Mouse (Mus musculus) telencephalon, adult 2 months (tissue): Measurements from ENCODE around the gene Gm45234.
A peak's percentile ranks its signal among the peaks of the same experiment; 100 is the strongest.

Experiments used
- DNase-seq: peaks from one replicate; pipeline ENCODE4 v3.0.0-alpha.2; 2011; ENCODE audit warnings: low read depth, low spot score

Gm45234 gene

DNA sequence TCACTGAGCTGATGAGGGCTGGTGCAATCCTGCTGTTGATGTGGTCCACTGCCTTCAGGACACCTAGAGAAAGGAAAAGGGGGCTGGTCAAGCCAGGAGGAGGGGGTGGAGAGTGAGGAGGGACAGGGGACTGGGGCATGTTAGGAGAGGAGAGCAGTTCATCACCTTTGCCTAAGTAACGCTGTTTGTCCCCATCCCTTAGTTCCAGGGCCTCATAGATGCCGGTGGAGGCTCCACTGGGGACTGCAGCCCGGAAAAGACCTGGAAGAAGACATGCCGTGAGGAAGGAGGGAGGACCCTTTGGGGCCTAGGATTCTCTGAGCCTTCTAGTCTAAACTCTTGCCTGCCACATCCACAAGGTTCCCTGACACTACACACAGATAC is 11.7 kb upstream of the Gm45234 start:
- no peak for DNase-seq

DNA sequence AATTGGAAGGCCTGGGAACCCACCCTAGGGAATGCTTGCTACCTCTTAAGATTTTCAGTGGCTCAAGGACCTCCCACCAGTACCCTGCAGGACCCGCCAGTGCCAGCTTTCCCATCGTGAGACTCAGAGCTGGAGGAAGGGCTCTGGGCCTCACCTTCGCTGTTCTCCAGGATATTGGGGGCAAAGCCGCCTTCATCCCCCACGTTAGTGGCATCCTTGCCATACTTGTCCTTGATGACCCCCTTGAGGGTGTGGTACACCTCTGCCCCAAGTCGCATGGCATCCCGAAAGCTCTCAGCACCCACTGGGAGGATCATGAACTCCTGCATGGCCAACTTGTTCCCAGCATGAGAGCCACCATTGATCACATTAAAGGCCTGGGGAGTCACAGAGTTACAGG is 10.1 kb upstream of the Gm45234 start:
- DNase-seq, result no peak

DNA sequence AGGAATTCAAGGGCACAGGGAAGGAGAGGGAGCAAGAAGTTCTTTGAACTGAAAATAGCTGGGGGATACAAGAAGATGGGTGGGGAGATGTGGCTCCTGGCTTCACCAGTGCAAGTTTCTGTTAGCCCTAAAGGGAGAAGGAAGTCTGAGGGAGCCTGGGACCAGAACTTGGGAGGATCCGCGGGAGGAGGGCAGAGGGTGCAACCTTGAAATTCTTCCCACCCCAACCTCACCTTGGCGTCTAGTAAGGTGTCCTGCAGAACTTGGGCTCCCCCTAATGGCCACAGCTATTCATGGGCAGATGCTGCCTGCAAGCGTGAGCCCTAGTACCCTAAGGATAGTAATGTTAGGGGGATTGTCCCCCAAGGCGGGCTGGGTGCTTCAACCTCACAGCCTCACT is 3.4 kb upstream of the Gm45234 start:
- DNase-seq, result no peak

DNA sequence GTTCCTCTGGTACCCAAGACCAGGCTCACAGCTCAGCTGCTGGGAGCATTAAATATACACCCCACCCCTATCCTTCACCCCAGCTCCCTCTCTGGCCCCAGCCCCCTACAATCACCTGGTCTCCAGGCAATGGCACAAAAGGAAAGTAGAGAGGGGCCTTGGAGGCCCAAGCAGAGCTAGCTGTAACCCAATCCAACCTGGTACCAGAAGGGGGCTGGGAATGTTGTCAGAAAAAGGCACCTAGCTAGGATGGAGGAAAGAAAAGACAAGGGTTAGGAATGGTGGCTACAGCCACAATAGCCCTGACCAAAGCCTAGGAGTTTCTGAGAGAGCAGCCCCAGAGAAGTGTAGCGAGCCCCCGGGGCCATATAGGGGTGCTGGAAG is 3.0 kb upstream of the Gm45234 start:
- no peak for DNase-seq

DNA sequence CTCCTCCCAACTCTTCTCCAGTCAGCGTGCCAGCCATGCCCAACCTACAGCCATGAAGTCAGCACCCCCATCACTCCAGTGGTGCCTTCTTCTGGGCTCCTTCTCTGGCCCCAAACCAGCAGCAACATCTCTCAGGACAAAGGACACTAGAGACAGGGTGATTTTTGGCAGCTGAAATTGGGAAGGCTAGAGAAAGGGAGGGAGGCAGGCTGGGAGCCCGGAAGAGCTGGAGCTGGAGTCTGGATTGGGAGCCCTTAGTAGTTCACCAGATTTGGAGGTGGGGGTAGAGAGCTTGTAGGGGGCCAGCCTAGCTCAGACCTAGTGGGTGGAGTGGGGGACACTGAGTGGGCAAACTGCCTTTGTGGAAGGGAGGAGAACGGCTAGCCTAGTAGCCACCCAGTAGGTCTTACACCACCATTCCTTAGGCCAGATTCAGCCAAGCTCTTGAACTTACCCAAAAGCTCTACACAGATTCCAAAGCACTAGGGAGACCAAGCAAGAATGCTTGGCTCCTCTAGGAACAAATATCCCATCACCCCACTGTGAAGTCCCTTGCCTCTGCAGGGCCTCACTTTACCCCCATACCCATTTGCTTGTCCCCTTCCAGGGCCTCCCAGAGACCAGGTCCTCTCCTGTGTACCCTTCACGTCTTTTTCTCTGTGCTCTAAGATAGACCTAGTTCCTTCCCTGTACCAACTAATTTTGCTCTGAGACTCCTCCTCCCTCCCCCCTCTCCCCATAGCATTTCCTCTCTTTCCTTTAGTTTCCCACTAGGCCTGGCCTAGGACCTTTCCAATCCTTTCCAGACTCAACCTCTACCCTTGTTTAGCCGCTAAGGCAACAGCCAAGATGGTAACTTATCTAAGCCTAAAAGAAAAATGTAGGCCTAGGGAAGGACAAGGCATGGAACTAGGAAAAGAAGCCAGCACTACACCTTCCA is 2.4 kb upstream of the Gm45234 start:
- no peak for DNase-seq

DNA sequence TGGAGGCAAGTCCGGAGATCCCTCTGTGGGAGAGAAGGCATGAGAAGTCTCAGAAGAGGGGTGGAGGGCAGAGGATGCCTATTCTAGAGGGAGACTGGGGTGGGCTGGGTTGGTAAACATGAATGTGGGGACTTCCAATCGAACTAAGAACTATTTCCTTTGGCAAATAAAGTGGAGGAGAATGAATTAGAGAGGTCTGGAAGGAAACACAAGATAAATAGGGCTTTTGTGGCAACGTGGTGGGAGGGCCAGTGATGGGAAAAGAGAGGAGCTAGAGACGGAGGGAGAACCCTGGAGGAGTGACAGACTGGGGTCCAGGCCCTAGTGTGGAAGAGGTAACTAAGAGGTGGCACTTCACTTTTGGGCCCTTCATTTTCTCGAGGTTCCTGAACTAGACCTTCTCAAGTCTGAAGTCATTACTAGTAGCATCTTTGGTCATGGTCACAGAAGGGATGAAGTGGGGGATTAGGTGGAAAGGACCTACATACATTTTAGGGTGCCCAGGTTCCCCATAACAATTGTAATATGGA is 1.6 kb upstream of the Gm45234 start:
- no peak for DNase-seq

DNA sequence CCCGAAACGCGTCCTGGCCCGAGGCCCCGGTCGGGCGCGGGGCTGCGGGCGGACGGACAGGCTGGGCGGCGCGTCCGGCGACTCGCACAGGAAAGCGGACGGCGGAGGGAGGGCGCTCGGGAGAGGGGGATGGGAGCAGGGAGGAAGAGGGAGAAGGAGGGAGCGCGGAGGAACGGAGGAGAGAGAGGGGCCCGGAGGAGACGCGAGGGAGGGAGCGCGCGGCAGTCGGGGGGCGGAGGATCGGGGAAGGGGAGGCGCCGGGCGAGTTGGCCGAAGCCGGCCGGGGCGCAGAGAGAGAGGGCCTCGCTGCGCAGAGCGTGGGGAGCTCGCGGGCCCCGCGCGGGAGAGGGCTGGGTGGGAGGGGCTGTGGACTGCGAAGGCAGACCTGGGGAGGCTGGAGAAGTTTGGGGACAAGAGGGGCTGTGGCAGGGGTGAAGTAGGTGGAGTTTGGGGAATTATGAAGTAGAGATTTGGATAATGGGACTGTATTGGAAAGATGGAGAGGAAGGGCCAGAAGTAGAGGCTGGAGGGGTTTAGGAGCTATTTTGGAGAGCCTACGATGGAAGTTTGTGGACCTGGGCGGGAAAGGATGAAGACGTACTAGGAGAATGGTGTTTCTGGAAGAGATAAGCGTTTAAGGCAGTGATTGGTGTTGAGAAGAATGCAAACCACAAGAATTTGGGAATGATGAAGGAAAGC is 980 bp upstream of the Gm45234 start:
- no peak for DNase-seq

DNA sequence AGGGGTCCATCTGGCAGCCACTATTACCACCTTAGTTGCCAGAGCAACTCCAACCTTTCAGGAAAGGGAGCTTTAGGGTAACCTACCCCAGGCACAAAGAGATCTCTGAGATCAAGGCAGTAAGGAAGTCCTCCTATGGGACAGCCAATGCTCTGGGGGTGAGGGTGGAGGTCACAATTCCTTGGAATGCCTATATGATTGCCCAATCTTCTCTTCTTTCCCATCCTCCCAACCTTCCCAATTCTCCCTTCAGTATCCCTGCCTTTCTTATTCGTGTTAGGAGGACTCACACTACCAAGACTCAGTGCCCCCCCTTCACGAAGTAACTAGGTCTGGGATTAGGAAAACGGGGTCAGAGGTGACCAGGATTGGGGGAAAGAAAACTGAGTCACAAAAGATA is 515 bp downstream of the Gm45234 start:
- DNase-seq, result no peak

DNA sequence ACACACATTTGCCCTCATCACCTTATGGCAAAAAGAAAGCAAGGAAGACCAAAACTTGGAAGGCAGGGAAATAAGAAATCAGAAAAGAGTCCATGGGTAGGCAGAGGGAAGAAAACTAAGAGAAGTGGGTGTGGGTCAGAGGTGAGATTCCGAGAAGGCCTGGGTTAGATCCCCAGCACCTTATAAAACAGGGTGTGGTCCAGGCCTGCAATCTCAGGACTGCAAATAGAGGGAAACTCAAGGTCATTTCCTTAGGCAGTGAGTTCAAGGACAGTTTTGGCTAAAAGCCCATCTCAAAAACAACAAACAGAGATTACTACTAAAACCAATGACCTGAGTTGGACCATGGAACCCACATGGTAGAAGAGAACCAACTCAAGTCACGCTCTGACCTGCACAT is 2.0 kb downstream of the Gm45234 start:
- no peak for DNase-seq

DNA sequence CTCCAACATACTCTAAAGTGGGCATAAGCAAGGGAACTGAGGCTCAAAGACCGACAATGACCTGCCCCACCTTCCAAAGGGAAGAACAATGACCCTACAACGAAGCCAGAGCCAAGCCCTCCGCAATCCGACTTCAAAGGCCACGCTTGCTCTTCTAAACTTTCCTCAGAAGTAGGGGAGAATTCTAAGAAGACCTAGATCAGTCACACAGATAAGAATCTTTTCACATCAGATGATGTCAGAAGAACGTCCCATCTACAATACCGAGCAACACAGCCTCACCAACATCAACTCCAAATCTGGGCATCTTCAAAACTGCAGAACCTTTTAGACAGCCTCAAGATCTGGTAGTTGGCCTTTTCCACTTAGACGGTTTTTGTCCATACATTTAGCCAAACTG is 5.4 kb downstream of the Gm45234 start:
- no peak for DNase-seq

DNA sequence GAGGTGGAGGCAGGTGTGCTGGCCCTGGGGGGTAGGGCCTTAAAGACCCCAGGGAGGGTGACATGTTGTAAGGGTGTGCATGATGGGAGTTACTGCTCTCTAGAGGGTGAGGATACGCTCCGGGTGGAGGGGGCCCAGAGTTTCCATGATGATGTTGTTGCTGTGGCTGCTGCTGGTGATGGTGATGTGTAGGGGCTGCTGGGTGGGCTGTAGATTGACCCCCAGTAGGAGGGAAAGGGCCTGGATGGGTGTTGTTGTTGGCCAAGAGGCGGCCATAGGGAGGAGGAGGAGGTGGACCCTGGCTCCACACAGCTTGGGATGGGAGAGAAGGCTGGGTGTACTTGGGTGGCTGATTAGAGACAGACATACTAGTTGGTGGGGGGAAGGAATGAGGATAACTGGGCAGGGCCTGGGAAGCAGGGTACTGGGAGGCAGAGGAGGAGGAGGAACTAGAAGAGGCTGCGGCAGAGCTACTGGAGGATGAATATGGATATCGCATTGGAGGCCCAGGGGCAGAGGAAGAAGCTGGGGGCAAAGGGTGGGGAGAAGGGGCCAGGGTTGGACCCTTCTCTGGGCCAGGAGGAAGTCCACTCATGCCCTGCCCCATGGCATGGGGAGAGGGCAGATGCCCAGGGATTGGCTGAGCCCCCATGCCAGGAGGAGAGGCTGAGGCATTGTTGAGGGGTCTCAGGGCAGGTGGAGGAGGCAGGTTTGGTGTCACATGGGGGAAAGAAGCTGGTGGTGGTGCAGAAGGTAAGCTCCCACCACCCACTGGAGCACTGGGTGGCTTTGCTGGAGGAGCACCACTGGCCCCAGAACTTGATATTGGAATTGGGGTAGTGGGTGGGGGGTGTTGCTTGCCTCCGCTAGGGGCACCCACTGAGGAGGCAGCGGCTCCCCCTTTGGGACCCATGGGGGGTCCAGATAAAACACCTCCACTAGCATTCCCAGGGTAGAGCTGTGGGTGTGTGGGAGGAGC is 8.9 kb downstream of the Gm45234 start:
- no peak for DNase-seq

DNA sequence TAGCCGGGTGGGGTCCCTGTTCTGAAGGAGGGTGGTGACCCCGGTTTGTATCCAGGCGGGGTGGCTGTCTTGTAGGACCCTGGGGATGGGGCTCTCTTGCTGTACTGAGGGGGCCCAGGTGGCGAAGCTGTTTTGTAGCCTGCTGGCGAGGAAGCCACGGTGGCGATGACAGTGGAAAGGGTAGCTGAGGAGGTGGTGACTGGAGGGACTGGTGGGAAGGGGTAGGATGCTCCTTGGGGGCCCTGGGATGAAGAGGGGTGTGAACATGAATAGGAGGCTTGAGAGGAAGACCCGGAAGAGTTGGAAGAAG is 9.6 kb downstream of the Gm45234 start:
- no peak for DNase-seq

DNA sequence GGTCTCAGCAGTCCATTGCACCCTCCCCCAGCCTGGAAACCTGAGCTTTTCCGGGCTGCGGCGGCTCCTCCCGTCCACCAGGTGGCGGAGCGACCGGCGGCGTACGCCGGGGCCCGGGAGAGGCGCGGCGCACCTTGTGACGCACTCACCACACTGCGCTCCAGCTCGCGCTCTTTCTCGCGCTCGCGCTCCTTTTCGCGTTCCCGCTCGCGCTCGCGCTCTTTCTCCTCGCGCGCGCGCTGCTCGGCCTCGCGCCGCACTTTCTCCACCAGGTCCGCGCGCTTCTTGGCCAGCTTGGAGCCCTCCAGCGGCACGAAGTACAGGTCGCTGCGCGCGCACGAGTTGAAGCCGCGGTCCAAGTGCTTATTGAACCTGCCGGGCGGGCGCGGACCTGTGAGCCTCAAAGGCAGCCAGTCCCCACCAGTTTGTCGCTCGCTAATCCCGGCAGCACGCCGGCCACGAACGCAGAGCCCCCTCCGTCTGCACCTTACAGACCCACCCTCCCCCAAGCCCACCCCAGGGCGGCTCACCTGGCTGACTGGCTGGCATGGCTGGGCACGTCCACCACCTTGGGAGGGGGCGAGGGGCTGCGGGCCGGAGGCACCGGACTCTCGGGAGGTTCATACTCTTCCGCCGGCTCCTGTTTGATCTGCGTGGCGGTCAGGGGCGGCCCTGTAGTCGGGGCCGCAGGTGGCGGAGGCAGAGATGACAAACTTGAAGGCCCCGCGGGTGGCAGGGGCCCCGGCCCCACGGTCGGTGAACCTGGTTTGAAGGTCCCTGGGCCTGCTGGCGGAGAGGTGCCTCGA is 10.1 kb downstream of the Gm45234 start:
- peak; percentile 89 for DNase-seq

DNA sequence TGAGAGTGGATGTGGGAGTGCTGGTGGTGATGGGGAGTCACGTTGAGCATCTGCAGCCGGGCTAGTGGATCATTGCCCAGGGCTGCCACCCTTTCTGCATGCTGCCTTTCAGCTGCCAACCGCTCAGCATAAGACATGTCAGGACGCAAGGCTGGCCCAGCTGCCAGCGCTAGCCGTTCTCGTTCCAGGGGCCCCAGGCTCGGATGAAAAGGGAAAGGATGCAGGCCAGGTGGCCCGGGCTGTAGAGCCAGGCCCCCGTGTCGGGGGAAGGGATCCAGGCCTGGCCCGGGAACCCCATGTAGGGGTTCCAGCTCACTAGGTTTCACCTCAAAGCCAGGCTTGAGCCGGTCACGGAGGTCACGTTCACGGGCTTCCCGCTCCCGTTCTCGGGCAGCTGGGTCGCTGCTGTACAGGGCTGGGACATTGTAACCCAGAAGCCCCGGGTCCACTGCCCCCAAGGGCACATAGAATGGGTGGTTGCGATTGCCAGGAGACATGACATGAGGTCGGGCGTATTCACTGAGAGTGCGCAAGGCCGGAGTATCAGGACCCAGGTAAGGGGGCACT is 11.0 kb downstream of the Gm45234 start:
- no peak for DNase-seq

DNA sequence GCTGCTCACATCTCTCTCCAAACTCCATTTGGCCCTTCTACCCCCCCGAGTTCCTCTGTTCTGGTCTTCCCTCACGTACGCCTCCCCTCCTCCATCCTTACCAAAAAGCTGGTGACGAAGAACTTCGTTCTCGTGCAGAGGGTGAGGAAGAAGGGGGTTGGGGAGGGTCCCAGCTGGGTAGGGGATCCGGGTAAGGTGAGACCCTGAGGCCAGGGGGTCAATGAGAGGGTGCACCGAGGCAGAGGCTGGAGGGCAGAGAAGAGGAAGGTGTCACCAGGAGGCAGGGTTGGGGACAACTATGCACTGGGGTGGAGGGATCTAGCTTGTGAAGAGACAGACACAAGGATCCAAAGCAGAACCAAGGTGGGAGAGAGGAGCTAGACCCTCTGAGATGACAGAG is 12.2 kb downstream of the Gm45234 start:
- DNase-seq, result no peak

DNA sequence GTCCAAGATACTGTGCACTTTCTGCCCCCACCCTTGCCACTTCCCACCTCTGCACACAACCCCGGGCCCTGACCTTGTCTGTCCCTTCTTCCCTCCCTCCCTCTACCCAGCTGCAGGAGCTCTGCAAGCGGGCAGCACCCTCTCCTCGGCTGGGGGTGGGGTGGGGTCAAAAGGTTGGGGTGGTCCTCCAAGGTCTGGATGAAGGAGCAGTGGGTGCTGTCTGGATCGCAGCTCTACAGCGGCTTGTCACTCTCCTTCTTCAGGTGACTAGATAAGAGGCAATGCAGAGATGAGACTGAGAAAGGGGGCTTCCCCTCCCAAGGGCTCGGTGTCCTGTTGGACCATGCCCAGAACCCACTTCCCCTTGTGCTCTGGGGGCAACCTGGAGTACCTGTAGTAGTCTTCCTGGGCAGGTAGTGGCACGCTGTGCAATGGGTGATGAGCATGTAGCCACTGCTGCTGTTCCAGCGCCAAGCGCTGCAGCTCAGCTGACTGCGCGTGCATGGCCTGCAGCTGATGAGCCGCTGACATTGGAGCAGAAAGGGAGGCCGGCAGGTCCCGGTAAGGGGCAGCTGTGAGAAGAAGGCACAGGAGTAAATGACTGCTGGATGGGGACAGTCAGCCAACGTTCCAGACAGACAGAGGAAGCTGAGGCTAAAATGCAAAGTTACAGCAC is 12.8 kb downstream of the Gm45234 start:
- DNase-seq, result no peak

DNA sequence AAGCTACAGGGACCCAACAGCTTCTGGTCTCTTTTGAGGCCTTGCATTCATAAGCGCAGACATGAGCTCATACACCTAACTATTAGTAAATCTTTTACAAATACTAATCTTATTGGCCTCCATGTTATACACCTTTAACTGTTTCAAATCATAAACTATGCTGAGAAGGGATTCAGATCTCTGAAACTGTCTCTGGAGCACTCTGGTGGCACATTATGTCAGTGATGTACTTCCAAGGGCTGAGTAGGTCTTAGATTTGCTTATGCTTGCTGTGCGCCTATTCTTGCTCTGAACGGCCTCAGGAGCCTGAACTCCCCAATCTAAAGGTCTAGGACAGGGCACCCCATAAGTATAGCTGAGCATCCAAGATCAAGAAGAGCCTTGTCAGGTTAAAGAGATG is 14.0 kb downstream of the Gm45234 start:
- no peak for DNase-seq

DNA sequence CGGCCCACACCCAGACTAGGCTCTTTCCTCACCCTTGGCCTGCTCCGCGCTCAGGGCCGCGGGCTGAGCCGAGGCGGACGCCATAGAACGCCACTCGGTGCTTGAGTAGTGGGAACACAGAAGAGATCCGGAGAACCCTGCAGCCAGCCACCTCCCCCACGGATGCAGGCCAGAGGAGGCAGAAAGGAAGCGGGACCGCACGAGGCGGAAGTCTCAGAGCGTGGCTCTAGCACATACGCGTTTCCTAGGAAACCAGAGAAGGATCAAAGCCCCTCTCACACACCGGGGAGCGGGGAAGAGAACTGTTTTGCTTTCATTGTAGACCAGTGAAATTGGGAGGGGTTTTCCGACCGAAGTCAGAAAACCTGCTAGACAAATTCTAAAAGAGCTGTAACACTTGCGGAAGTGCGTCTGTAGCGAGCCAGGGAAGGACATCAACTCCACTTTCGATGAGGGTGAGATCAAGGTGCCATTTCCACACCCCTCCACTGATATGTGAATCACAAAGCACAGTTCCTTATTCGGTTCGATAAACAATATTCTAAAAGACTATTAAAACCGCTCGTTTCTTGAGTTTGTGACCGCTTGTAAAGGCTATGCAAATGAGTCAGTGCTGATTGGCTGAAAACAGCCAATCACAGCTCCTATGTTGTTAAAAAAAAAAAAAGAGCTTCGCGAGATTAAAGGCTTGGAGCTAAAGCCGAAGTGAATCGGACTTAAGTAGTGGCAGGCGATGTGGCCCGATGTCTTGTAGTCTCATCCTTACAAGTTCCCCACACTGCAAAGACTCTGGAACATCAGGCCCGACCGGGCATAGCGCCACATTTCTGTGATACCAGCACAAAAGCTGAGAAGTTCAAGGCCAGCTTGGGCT is 14.7 kb downstream of the Gm45234 start, which contains the start of gene Grcc10:
Grcc10 (minus strand) TSS at position 487 of the 874 bp plus-strand sequence.
- DNase-seq, result peak; percentile 93
